Mouse (Mus musculus) G1E-ER4 (cell line): ENCODE results near the gene Mrps35. TPM values are rescaled to one million over a fixed set of nuclear protein-coding genes. Genes with fewer than 3 reads are reported as not detected.

ENCODE experiments used
- GATA1 ChIP-seq: IDR thresholded peaks from one replicate; pipeline ENCODE4 v1.8.0; 2012; ENCODE audit warnings: low read length, inconsistent platforms
- polyA plus RNA-seq: library from polyadenylated mRNA; stranded (reverse); fragments of >175 nt; gene quantifications from 2 replicates; pipeline ENCODE4 v1.2.3, GENCODE M21; 2012

The Mrps35 gene
- polyA plus RNA-seq, 1 experiment = 19.4 TPM

DNA sequence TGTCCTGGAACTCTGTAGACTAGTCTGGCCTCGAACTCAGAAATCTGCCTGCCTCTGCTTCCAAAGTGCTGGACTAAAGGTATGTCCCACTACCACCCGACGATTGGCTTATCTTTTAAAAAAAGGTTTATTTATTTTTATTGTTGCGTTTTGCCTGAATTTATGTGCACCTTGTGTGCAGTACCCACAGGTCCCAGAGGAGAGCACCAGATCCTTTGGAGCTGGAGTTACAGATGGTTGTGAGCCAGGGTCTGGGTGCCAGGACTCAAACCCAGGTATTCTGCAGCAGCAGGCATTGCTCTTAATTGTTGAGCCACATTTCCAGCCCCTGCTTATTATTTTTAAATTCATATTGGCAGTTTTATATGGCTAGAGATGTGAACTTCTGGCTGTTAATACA lies 53.5 kb downstream of the Mrps35 start:
- TF ChIP-seq GATA1 = no peak

DNA sequence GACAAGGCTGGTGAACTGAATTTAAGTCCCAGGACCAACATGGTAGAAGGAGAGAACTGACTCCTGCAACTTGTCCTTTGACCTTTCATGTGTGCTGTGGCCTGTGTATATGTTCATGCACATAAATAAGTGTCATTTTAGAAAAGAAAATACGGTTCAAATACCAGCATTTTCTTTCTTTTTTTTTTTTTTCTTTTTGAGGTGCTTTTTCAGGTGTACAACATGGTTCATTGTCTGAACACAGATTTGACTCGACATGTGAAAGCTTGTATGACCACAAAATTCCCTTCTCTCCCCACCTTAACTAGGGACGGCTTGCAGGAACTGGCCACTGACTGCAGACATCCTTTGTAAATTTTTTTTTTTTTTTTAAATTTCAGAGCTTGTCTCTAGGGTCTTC lies 54.4 kb downstream of the Mrps35 start:
- TF ChIP-seq GATA1 = no peak

DNA sequence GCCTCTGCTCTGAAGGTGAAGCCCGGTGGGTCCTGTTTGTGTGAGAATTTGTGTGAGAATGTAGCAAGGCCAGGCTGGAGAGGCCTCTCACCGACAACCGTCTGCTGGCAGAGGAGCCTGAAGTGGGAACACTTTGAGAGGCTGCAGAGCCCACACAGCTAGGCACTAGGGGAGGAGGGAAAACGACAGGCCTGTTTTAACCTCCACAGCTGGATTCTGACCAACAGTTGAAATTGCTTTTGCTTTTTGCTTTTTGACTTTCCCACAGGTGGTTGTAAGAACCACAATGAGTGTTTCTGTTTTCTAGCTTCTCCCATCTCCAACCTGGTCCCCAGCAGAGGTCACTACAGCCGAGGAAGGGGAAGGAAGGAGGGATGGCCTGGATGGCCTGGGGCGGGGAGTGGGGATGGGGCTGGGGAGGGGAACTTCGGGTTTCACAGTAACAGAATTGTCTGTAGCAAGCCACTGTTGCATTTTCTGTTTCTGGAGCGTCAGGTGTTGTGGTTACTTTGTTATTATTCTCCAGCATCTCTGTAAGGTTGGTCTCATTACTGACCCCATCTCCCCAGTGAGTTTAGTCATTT lies 54.9 kb downstream of the Mrps35 start:
- TF ChIP-seq GATA1 = no peak

DNA sequence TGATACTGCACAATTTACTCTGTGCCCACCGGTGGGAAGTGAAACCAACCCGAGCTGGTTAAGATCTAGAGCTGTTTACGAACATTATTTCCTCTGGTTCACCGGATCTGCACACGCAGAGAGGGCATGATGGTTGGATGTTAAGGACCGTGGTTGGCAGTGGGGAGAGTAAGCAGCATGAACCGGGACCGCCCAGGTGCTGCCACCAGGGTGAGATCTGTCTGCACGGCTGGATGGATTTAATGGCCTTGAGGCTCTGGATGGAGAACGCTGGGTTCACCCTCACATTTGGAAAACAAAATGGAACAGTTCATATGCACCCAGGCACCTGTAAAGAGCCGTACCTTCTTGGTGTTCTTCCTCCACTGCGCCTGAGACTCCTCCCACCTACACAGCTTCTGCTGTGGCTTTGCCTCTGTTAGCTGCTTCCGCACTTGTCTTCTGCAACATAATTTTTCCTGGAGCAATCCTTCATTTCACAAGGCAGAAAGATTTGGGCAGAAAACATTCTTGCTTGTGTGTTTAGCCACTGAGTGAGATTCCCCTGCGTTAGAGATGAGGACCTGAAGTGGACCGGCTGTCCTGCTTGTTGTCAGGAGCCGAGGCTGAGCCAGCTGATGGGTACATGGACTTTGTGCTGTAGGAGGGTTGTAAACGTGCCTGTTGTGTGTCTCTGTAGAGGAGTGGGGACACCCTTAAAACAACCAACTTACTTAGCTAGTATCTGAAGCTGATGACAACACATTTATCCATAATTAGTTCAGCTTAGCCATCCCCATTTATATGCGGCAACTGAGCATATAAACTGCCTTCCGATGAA lies 57.1 kb downstream of the Mrps35 start:
- TF ChIP-seq GATA1 = no peak

DNA sequence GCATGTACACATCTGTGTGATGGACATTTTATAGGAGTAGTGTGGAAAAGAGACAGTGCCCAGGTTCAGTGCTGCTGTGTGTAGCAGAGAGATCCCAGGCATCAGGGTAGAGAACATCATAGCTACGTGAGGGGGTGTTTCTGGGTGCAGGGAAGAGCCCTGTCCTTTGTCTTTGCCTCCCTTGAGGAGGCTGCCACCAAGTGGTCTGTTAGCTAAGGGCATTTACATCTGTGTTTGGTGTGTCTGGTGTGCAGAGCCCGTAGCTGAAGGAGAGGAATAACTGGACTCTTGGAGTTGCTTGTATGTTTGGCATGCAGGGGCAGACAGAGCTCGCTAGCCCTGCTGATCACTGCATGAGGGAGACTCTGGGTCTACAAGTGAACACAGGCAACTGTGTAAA lies 59.7 kb downstream of the Mrps35 start:
- TF ChIP-seq GATA1 = no peak

DNA sequence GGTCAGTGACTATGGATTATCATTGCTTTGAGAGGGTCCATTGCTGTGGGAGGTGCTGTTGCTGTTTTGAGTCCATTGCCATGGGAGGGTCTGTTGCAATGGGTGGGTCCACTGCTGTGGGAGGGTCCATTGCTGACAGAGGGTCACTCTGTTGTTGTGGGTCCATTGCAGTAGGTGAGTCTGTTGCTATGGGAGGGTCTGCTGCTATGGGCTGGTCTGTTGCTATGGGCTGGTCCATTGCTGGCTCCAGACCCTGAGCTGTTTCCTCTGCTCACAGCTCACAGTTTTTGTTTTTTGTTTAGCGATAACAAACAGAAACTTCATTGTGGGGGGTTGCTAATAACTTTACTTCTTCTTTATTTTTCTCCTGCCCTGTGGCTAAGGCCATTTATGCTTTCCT lies 63.0 kb downstream of the Mrps35 start:
- TF ChIP-seq GATA1 = no peak

DNA sequence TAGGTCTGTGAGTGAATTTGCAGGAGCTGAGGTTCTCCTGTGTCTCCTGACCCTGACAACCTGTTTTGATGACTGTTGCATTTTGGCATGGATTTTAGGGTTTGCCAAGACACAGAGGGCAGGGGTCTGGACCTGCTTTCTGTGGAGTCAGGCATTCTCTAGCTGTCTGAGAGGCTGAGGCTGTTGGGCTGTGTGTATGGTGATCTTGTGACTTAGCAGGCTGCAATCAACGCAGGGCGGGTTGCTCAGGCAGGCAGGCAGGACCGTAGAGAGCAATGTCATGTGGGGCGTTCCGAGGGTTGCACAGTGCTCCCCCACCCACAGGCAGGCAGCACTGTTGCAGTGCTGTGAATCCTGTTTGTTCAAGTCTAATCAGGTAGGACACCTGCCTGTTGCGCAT lies 64.2 kb downstream of the Mrps35 start:
- TF ChIP-seq GATA1 = no peak

DNA sequence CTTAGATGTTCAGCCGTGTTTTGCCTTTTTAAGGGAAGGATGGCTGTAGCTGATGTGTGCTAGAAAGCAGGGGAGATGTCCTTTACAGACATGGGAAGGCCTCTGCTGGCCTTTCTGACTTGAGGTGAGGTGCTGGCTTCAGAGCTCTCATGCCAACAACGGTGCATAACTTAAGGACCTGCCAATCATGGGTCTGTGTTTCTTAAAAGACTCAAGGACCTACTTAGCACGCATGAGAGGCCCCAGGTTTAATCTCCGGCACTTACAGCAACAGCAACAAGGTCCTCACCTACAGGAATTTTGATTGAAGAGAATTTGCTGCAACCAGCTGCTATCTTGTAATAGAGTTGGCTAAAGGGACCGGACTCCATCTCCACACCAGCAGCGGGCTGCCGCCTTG lies 66.7 kb downstream of the Mrps35 start:
- no peak for TF ChIP-seq GATA1

DNA sequence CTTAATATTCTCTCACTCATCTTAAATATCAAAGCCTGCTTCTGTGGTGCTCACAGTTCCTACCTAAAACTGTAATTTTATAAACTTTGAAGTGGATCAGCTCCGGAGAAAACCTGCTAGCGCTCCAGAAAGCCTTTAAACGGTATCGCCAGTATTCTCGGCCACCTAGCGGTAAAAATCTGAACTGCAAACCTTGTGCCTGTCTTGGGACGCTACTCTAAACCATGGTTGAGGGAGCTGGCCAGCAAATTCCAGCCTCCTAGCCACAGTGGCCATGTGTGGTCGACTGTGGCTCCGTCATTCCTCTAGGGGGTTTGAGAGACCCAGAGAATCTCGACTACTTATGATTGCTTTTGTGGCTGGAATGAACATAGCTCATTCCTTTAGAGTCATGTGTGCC lies 74.0 kb downstream of the Mrps35 start:
- no peak for TF ChIP-seq GATA1

DNA sequence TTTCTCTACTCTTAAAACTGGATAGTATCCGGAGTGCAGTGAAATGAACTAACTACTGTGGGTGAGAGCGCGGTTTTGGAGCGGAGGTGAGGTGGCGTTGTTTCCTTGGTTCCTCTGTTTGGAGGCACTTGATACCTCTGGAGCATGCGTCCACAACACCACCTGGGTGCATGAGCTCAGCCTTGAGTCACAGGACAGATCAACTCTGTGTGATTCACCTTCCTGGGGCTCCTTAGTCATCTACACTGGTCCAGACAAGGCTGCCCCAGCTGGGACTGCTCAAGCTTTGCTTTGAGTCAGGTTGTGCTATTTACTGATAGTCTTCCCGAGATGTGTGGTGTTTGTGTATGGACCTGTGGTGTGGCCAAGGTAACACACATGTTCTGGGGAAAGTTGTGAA lies 75.2 kb downstream of the Mrps35 start:
- no peak for TF ChIP-seq GATA1

DNA sequence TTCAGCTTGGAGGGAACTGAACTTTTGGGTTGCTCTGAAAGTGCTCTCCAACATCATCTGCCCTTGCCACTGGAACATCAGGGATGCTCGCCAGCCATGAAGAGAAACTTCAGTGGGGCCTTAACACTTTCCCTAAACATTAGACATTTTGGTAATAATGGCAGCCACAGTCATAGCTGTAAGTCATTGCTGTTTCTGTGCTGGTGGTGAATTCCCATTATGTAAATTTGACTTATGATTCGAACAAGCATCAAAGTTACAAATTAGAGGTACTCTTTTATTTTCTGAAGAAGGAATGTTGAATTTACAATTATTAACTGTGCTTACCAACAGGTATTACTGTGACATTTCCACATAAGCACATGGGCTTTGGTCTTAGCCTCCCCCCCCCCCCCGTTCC lies 75.6 kb downstream of the Mrps35 start:
- TF ChIP-seq GATA1 = no peak

DNA sequence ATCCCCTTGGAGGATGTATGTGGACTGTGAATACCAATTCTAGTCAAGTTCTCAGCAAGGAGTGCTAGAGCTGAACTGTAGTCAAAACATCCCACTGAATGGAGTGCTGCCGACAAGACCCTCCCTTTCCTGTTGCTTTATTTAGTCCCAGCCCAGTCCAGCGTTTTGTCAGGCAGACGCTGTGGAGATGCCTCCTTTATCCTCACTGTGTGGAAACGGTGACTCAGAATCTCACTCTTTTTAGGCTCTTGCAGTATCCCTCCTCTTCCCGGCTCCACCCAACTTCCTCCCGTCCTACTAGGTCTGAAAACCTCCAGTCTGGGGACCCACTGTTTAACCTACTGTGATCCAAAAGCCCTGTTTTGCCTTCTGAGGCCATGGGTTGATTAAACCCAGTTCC lies 78.8 kb downstream of the Mrps35 start:
- TF ChIP-seq GATA1 = no peak

Other genes with a start within 250 kb of the Mrps35 start
- gene Arntl2, start 246.7 kb upstream of the Mrps35 start, polyA plus RNA-seq = not detected in 2 replicates
- gene Smco2, start 192.7 kb upstream of the Mrps35 start, polyA plus RNA-seq = 0.31 TPM in 1 of 2 replicates, not detected in the other
- gene Ppfibp1, start 154.3 kb upstream of the Mrps35 start, polyA plus RNA-seq = 1.1 and 1.3 TPM in 2 replicates
- not detected in 2 replicates for gene 1700034J05Rik, start 88.3 kb upstream of the Mrps35 start, polyA plus RNA-seq
- not detected in 2 replicates for gene Rep15, start 10.2 kb upstream of the Mrps35 start, polyA plus RNA-seq
- not detected in 2 replicates for gene Mansc4, start 44.3 kb downstream of the Mrps35 start, polyA plus RNA-seq
- 4.6 and 5.2 TPM in 2 replicates for gene Klhl42, start 48.6 kb downstream of the Mrps35 start, polyA plus RNA-seq
- gene Pthlh, start 221.4 kb downstream of the Mrps35 start, polyA plus RNA-seq = not detected in 2 replicates